Mouse (Mus musculus): Measurements from ENCODE around the gene Selenon. TPM values are rescaled to one million over a fixed set of nuclear protein-coding genes. Genes with fewer than 3 reads are reported as not detected.

Gene Selenon
- 30.5 and 35.2 TPM in 2 replicates for total RNA-seq (2021)
- long read RNA-seq, transcript Selenon-201 (12 exons, 3,445 nt), result major isoform, 22 of 42 reads
- long read RNA-seq, partial matches to known transcripts, result 6 of 42 reads
- long read RNA-seq, other reads (novel, unspliced or antisense), result 14 of 42 reads

GRCm38 (mm10) chr4:134551494-134552316 lies at the start of gene Selenon:
Selenon (minus strand) TSS chr4:134552166.
- peak; percentile 85 for DNase-seq

GRCm38 (mm10) chr4:134601404-134601803 lies 49.4 kb upstream of the Selenon start:
- DNase-seq, result no peak

GRCm38 (mm10) chr4:134600777-134601176 lies 48.8 kb upstream of the Selenon start:
- no peak for DNase-seq

GRCm38 (mm10) chr4:134600060-134600459 lies 48.1 kb upstream of the Selenon start:
- DNase-seq, result no peak

GRCm38 (mm10) chr4:134596816-134597692 lies 45.1 kb upstream of the Selenon start:
- DNase-seq, result no peak

- DNase-seq, result no peak
These were observed 42.9 kb upstream of the Selenon start for GRCm38 (mm10) chr4:134594731-134595439.

GRCm38 (mm10) chr4:134592442-134592841 lies 40.5 kb upstream of the Selenon start:
- DNase-seq, result no peak

- peak; percentile 89 for DNase-seq
These were observed 39.6 kb upstream of the Selenon start for GRCm38 (mm10) chr4:134591506-134592061.

GRCm38 (mm10) chr4:134590227-134590926 lies 38.4 kb upstream of the Selenon start:
- DNase-seq, result no peak

GRCm38 (mm10) chr4:134589786-134590185 lies 37.8 kb upstream of the Selenon start:
- no peak for DNase-seq

- peak; percentile 41 for DNase-seq
These were observed 37.0 kb upstream of the Selenon start for GRCm38 (mm10) chr4:134588951-134589350.

- DNase-seq, result no peak
These were observed 36.3 kb upstream of the Selenon start for GRCm38 (mm10) chr4:134588287-134588686.

GRCm38 (mm10) chr4:134587636-134588197 lies 35.8 kb upstream of the Selenon start:
- DNase-seq, result peak; percentile 78

- DNase-seq, result no peak
These were observed 34.7 kb upstream of the Selenon start for GRCm38 (mm10) chr4:134586631-134587030.

- no peak for DNase-seq
These were observed 34.2 kb upstream of the Selenon start for GRCm38 (mm10) chr4:134586126-134586525.

GRCm38 (mm10) chr4:134583513-134583912 lies 31.5 kb upstream of the Selenon start:
- DNase-seq, result peak; percentile 58

GRCm38 (mm10) chr4:134581365-134581764 lies 29.4 kb upstream of the Selenon start:
- no peak for DNase-seq

- no peak for DNase-seq
These were observed 28.6 kb upstream of the Selenon start for GRCm38 (mm10) chr4:134580351-134581148.

GRCm38 (mm10) chr4:134579620-134580019 lies 27.7 kb upstream of the Selenon start:
- no peak for DNase-seq

- no peak for DNase-seq
These were observed 27.2 kb upstream of the Selenon start for GRCm38 (mm10) chr4:134579212-134579611.

Measured in adrenal gland, postnatal 25 days (tissue).